Mouse (Mus musculus): ENCODE data around the gene Cftr.

The Cftr gene

GRCm38 (mm10) chr6:18362232-18362631 is 191.7 kb downstream of the Cftr start:
- Histone ChIP-seq H3K36me3 (ENCODE audit: control insufficient read depth, insufficient read depth, low read length, poor library complexity, severe bottlenecking) (no peaks in the 10 kb centered on the region), H3K27me3 (ENCODE audit: control insufficient read depth, insufficient read depth, low read length, poor library complexity, severe bottlenecking) (no peaks in the 10 kb centered on the region)
- DNase-seq (ENCODE audit: low read depth, low spot score): no peak

- H3K27me3 ChIP-seq (ENCODE audit: control insufficient read depth, insufficient read depth, low read length, poor library complexity, severe bottlenecking): no peaks in the 10 kb centered on the region
- DNase-seq (ENCODE audit: low read depth, low spot score): no peak
- H3K36me3 ChIP-seq (ENCODE audit: control insufficient read depth, insufficient read depth, low read length, poor library complexity, severe bottlenecking): no peaks in the 10 kb centered on the region
Observed at GRCm38 (mm10) chr6:18369054-18369453, 198.6 kb downstream of the Cftr start.

GRCm38 (mm10) chr6:18369723-18370122 is 199.2 kb downstream of the Cftr start:
- no peak for DNase-seq (ENCODE audit: low read depth, low spot score)
- Histone ChIP-seq H3K27me3 (ENCODE audit: control insufficient read depth, insufficient read depth, low read length, poor library complexity, severe bottlenecking) (no peaks in the 10 kb centered on the region), H3K36me3 (ENCODE audit: control insufficient read depth, insufficient read depth, low read length, poor library complexity, severe bottlenecking) (no peaks in the 10 kb centered on the region)

Data from splenic B cell, adult 2 months (primary cell).